Mouse (Mus musculus) heart, embryonic 16.5 days (tissue): ENCODE measurements around the gene Magi2. TPM values are rescaled to one million over a fixed set of nuclear protein-coding genes. Genes with fewer than 3 reads are reported as not detected.

Source experiments
- ATAC-seq: fragments of 200-750 bp; cut with Nextera tagmentation; replicated peaks from 2 replicates; pipeline ENCODE4 v1.8.0; 2017; ENCODE audit warnings: moderate number of reproducible peaks; ENCODE audit not compliant: insufficient read depth, low FRiP score; ENCODE audit errors: extremely low read depth
- H3K27ac ChIP-seq: fragments of 300-500 bp; sonication (generic); 2 replicates; pipeline ENCODE4 v1.5.1; 2014; ENCODE audit warnings: mild to moderate bottlenecking, low read length, control low read depth, moderate library complexity
- H3K27me3 ChIP-seq: fragments of 300-500 bp; sonication (generic); 2 replicates; pipeline ENCODE4 v1.6.1; 2014; ENCODE audit warnings: low read length, mixed read lengths; ENCODE audit not compliant: control insufficient read depth, insufficient read depth
- H3K36me3 ChIP-seq: fragments of 300-500 bp; sonication (generic); 2 replicates; pipeline ENCODE4 v1.6.1; 2014; ENCODE audit not compliant: control insufficient read depth, insufficient read depth
- H3K4me1 ChIP-seq: fragments of 300-500 bp; sonication (generic); 2 replicates; pipeline ENCODE4 v1.6.1; 2014; ENCODE audit warnings: low read length, mixed read lengths; ENCODE audit not compliant: control insufficient read depth, insufficient read depth
- H3K4me2 ChIP-seq: fragments of 300-500 bp; sonication (generic); 2 replicates; pipeline ENCODE4 v1.6.1; 2014; ENCODE audit warnings: low read depth, mild to moderate bottlenecking, control low read depth, low read length
- H3K4me3 ChIP-seq: fragments of 300-500 bp; sonication (generic); 2 replicates; pipeline ENCODE4 v1.5.1; 2014; ENCODE audit warnings: mild to moderate bottlenecking, control low read depth, low read length
- H3K9ac ChIP-seq: fragments of 300-500 bp; sonication (generic); 2 replicates; pipeline ENCODE4 v1.6.1; 2014; ENCODE audit warnings: low read length, control low read depth
- H3K9me3 ChIP-seq: fragments of 300-500 bp; sonication (generic); replicated peaks from 2 replicates; pipeline ENCODE4 v1.6.1; 2016; ENCODE audit warnings: low read length; ENCODE audit not compliant: control insufficient read depth
- WGBS: fragments of 180-500 bp; shearing (Covaris S2); extraction: QIAGEN DNeasy Blood & Tissue Kit; methylation state at CpG from one replicate; pipeline ENCODE4 v1.1.7; 2014; 5-methylcytosine and 5-hydroxymethylcytosine counted together
- polyA plus RNA-seq: library from polyadenylated mRNA; unstranded; fragments of >200 nt; fragmentation: Nextera tagmentation; extraction: Ambion mirVana; gene quantifications from 2 replicates; pipeline ENCODE4 v1.2.1, GENCODE M21; 2015

Gene Magi2
- polyA plus RNA-seq, 1 experiment from 2014 or later = 3.3 TPM

DNA sequence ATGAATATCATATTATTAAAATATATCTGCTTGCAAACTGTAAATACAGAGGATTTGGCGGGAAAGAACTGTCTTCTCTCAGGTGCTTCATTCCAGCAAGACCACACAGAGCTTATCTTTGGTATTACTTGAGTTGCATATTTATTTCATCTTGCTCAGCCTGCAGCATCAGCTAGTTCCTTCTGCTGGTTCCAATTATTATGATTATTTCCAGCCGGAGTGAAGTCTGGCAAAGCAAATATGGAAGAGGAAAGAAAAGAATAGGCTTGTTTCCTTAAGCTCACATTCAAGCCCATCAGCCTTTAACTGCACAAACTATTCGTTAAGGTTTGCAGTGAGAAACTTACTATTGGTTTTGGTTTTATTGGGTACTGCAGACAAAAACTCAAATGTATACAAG lies 20.4 kb downstream of the Magi2 start:
- no peak overlapping the region for H3K4me2 ChIP-seq
- H3K27ac ChIP-seq = no peak overlapping the region
- no peaks in the 10 kb centered on the region for H3K36me3 ChIP-seq
- peaks cover 3% of the 10 kb centered on the region; the same call in 1 of the 2 replicates for H3K4me1 ChIP-seq
- ATAC-seq = no peak
- no peaks in the 10 kb centered on the region for H3K27me3 ChIP-seq
- 64% methylated on average over 3 of the region's 3 CpGs for WGBS
- H3K4me3 ChIP-seq = no peak overlapping the region
- H3K9ac ChIP-seq = no peak overlapping the region
- H3K9me3 ChIP-seq = no peaks in the 10 kb centered on the region

DNA sequence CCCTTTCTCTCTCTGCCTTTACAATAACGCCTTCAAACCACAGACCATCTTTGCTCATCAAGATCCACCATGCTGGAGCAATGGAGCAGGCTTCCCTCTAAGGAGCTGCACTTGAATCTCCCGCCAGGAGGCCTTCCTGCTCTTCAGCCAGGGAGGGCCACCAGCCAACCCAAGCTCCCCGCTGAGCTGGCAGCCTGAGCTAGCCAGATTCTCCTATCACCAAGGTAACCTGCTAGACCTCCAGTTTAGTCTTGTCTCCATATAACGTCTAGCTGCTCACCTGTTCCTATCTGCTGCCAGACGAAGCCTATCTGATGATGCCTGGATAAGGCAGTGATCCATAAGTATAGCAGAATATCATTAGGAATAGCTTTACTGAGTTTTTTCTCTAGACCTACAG lies 36.0 kb downstream of the Magi2 start:
- Histone ChIP-seq H3K4me1 (no peaks in the 10 kb centered on the region), H3K27me3 (no peaks in the 10 kb centered on the region), H3K4me3 (no peak overlapping the region), H3K36me3 (no peaks in the 10 kb centered on the region), H3K4me2 (no peak overlapping the region), H3K9me3 (no peaks in the 10 kb centered on the region), H3K27ac (no peak overlapping the region), H3K9ac (no peak overlapping the region)
- 41% methylated on average over 5 of the region's 5 CpGs for WGBS
- ATAC-seq = no peak

GRCm38 (mm10) chr5:19264627-19265026 lies 37.8 kb downstream of the Magi2 start:
- Histone ChIP-seq H3K9me3 (no peaks in the 10 kb centered on the region), H3K4me2 (no peak overlapping the region), H3K4me1 (no peaks in the 10 kb centered on the region), H3K36me3 (no peaks in the 10 kb centered on the region), H3K27me3 (no peaks in the 10 kb centered on the region), H3K4me3 (no peak overlapping the region), H3K9ac (no peak overlapping the region), H3K27ac (no peak overlapping the region)
- ATAC-seq = no peak
- WGBS = 71% methylated on average over 2 of the region's 2 CpGs

DNA sequence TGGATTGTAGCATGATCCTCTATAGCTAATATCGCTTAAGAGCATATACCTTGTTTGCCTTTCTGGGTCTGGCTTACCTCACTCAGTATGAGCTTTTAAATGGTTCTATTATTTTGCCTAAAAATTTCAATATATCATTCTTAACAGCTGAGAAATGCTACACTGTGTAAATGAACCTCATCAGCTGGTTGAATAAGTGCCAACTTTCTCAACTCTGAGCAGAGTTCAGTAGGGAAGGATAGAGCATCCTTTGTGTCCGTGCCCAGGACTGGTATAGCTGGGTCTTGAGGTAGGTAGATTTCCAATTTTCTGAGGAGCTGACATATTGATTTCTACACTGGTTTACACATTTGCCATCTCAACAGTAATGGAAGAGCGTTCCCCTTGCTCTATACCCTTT lies 65.7 kb downstream of the Magi2 start:
- WGBS = 72% methylated on average over 3 of the region's 3 CpGs
- H3K27me3 ChIP-seq = no peaks in the 10 kb centered on the region
- H3K4me3 ChIP-seq = no peak overlapping the region

DNA sequence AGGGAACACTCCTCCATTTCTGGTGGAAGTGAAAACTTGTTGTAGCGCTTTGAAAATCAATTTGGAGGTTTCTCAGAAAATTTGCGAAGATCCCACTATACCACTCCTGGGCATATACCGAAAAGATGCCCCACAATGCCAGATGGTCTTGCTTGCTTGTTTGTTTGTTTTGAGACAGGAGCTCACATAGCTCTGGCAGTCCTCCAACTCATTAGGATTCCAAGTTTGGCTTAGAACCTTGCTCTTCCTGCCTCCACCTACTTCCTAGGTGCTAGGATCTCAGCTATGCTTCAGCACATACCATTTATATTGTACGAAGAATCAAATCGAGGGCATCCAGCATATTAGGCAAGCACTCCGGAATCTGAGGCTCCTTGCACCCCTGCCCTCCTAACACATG lies 79.8 kb downstream of the Magi2 start:
- Histone ChIP-seq H3K9ac (no peak overlapping the region), H3K36me3 (no peaks in the 10 kb centered on the region), H3K4me1 (no peaks in the 10 kb centered on the region), H3K27me3 (no peaks in the 10 kb centered on the region), H3K9me3 (no peaks in the 10 kb centered on the region), H3K4me2 (no peak overlapping the region), H3K27ac (no peak overlapping the region), H3K4me3 (no peak overlapping the region)
- ATAC-seq = no peak
- 77% methylated on average over 6 of the region's 6 CpGs for WGBS

More for the DNA sequence above, 65.7 kb downstream of the Magi2 start:
- no peak for ATAC-seq
- H3K4me1 ChIP-seq = no peaks in the 10 kb centered on the region
- no peak overlapping the region for H3K9ac ChIP-seq
- no peak overlapping the region for H3K4me2 ChIP-seq
- no peaks in the 10 kb centered on the region for H3K9me3 ChIP-seq
- no peak overlapping the region for H3K27ac ChIP-seq
- H3K36me3 ChIP-seq = no peaks in the 10 kb centered on the region

DNA sequence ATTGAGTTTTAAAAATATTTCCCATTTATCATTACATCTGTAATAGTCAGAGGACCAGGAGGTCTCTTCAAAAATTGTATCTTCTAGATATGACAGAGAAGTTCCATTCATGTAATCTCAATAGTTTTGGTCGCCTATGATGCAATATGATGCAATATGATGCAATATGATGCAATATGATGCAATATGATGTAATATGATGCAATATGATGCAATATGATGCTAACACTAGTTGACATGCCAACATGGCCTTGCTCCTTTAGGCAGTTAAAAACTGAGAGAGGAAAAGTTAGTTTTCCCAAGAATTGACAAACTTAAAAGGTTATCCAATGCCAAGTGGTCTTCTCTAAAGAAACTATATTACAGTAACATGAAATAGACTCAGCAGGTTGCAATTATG lies 83.0 kb downstream of the Magi2 start:
- Histone ChIP-seq H3K9ac (no peak overlapping the region), H3K4me2 (no peak overlapping the region), H3K4me3 (no peak overlapping the region), H3K27me3 (no peaks in the 10 kb centered on the region), H3K4me1 (no peaks in the 10 kb centered on the region), H3K9me3 (no peaks in the 10 kb centered on the region), H3K27ac (no peak overlapping the region), H3K36me3 (no peaks in the 10 kb centered on the region)
- WGBS = 30% methylated on average over 1 of the region's 1 CpGs
- ATAC-seq = no peak

GRCm38 (mm10) chr5:19322532-19322931 lies 95.7 kb downstream of the Magi2 start:
- WGBS = 70% methylated on average over 6 of the region's 6 CpGs
- no peaks in the 10 kb centered on the region for H3K9me3 ChIP-seq
- H3K4me2 ChIP-seq = no peak overlapping the region
- no peaks in the 10 kb centered on the region for H3K4me1 ChIP-seq
- H3K27ac ChIP-seq = no peak overlapping the region
- no peak for ATAC-seq
- H3K9ac ChIP-seq = no peak overlapping the region
- no peak overlapping the region for H3K4me3 ChIP-seq
- H3K36me3 ChIP-seq = no peaks in the 10 kb centered on the region
- H3K27me3 ChIP-seq = no peaks in the 10 kb centered on the region

- H3K4me3 ChIP-seq = no peak overlapping the region
- no peaks in the 10 kb centered on the region for H3K4me1 ChIP-seq
- H3K9ac ChIP-seq = no peak overlapping the region
- 60% methylated on average over 2 of the region's 2 CpGs for WGBS
- H3K27me3 ChIP-seq = no peaks in the 10 kb centered on the region
- H3K36me3 ChIP-seq = no peaks in the 10 kb centered on the region
- ATAC-seq = no peak
- no peak overlapping the region for H3K27ac ChIP-seq
- H3K4me2 ChIP-seq = no peak overlapping the region
- H3K9me3 ChIP-seq = no peaks in the 10 kb centered on the region
These were observed 110.7 kb downstream of the Magi2 start for GRCm38 (mm10) chr5:19337561-19337960.

DNA sequence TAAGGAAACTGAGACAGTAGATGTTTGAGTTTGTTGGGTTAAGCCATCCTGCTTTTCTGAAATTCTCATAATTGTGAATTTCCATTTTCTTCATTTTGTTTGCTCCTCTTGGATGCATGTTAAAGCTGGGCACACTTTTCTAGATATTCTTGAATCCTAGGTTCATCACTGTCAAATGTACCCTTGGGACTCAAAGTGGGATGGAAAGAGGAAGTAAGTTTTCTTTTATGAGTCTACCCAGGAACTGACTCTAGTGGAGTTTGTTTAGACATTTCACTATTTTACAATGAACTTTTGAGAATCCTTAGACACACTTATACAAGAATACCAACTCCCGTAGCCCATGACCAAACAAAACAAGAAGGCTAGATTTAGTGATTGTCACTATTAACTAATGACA lies 141.3 kb downstream of the Magi2 start:
- H3K4me3 ChIP-seq = no peak overlapping the region
- H3K9ac ChIP-seq = no peak overlapping the region
- no peaks in the 10 kb centered on the region for H3K9me3 ChIP-seq
- ATAC-seq = no peak
- H3K27ac ChIP-seq = no peak overlapping the region
- H3K27me3 ChIP-seq = no peaks in the 10 kb centered on the region
- no peaks in the 10 kb centered on the region for H3K4me1 ChIP-seq
- no peak overlapping the region for H3K4me2 ChIP-seq
- WGBS = 69% methylated on average over 1 of the region's 1 CpGs
- H3K36me3 ChIP-seq = no peaks in the 10 kb centered on the region

GRCm38 (mm10) chr5:19395876-19396275 lies 169.0 kb downstream of the Magi2 start:
- no peak for ATAC-seq
- Histone ChIP-seq H3K27ac (no peak overlapping the region), H3K27me3 (no peaks in the 10 kb centered on the region), H3K36me3 (no peaks in the 10 kb centered on the region), H3K4me2 (no peak overlapping the region), H3K4me3 (no peak overlapping the region), H3K4me1 (no peaks in the 10 kb centered on the region), H3K9me3 (no peaks in the 10 kb centered on the region), H3K9ac (no peak overlapping the region)
- 33% methylated on average over 3 of the region's 3 CpGs for WGBS
